Mouse (Mus musculus): Measurements from ENCODE around the gene Fut4.

DNA sequence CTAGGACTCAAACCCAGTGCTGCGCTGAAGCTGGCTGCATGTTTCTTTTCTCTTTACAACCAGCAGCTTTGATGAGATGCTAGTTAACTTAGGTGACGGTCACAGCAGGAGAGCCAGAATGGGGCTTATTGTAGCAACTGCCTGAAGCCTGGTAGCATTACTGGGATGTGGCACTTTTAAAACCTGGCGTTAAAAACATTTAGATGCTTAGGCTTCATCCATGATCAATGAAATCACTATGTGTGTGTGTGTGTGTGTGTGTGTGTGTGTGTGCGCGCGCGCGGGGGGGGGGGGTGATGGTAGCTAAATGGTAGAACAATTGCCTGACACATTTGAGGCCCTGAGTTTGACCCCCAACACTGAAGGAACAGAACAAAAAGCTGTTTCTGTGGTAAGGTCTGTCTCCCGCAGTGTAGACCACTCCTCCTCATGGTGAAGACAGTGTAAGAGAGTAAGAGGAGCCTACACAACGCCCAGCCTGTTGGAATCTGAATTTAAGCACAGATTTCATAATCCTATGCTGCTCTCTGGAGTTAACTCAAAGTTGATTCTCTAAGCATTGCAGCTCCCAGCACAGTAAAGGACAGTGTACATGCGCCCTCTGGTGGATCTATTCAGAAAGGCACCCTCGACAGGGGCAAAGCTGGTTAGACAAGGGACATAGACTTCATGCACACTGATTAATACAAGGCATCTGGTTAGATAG, 53.5 kb downstream of the Fut4 start:
- TF ChIP-seq POLR2A (IDR thresholded peaks at IDR 0.05; ENCODE audit: borderline replicate concordance, extremely low read depth, low read depth, low read length) = no peak
- TF ChIP-seq CTCF (IDR thresholded peaks at IDR 0.05; ENCODE audit: insufficient read depth, low read length) = peak; percentile 88
